Mouse (Mus musculus) spleen, adult 2 months (tissue): ENCODE measurements around the gene Exoc6b. TPM values are rescaled to one million over a fixed set of nuclear protein-coding genes. Genes with fewer than 3 reads are reported as not detected.
A peak's percentile ranks its signal among the peaks of the same experiment; 100 is the strongest.

Experiments used
- DNase-seq, 2 experiments: peaks; one replicate each; pipeline versions ENCODE4 v3.0.0 to v3.0.0-alpha.2; 2012 to 2021; ENCODE audit warnings: low spot score in 2 of 2, low read depth in 1 of 2
- H3K27ac ChIP-seq: fragments of 200-500 bp; 2 replicates; pipeline ENCODE4 v1.5.1; 2012; ENCODE audit warnings: low read length, inconsistent platforms; ENCODE audit not compliant: insufficient read depth
- H3K27me3 ChIP-seq: fragments of 200-500 bp; 2 replicates; pipeline ENCODE4 v1.6.1; 2012; ENCODE audit warnings: mild to moderate bottlenecking, moderate library complexity, low read length, inconsistent platforms; ENCODE audit not compliant: control insufficient read depth, insufficient read depth
- H3K36me3 ChIP-seq: fragments of 200-500 bp; 2 replicates; pipeline ENCODE4 v1.6.1; 2012; ENCODE audit warnings: mild to moderate bottlenecking, low read length, inconsistent platforms; ENCODE audit not compliant: control insufficient read depth, insufficient read depth
- H3K4me1 ChIP-seq: fragments of 200-500 bp; 2 replicates; pipeline ENCODE4 v1.6.1; 2011; ENCODE audit warnings: inconsistent platforms; ENCODE audit not compliant: control insufficient read depth, insufficient read depth, insufficient read length
- H3K4me3 ChIP-seq: fragments of 200-500 bp; 2 replicates; pipeline ENCODE4 v1.5.1; 2011; ENCODE audit warnings: mild to moderate bottlenecking, inconsistent platforms; ENCODE audit not compliant: insufficient read depth, insufficient read length; ENCODE audit errors: extremely low read depth
- CTCF ChIP-seq: fragments of 200-500 bp; IDR thresholded peaks from 2 replicates; pipeline ENCODE4 v1.5.1; 2011; ENCODE audit warnings: mild to moderate bottlenecking, inconsistent platforms; ENCODE audit not compliant: insufficient read depth, insufficient read length, insufficient replicate concordance; ENCODE audit errors: extremely low read depth
- POLR2A ChIP-seq: fragments of 200-500 bp; IDR thresholded peaks from 2 replicates; pipeline ENCODE4 v1.6.1; 2011; ENCODE audit warnings: low read depth, low read length, inconsistent platforms
- WGBS: fragments of 180-500 bp; shearing (Covaris S2); methylation state at CpG from one replicate; pipeline ENCODE4 v1.1.7; 2018; 5-methylcytosine and 5-hydroxymethylcytosine counted together
- polyA plus RNA-seq: library from polyadenylated mRNA; depleted of rRNA; stranded (reverse); fragments of >200 nt; gene quantifications from 2 replicates; pipeline ENCODE4 v1.2.3, GENCODE M21; 2012

Exoc6b gene
- polyA plus RNA-seq, 1 experiment = 3.1 TPM

GRCm38 (mm10) chr6:84736942-84737341 lies 332.4 kb downstream of the Exoc6b start:
- WGBS = 22% methylated on average over 3 of the region's 3 CpGs
- DNase-seq = peak in 1 of 2 experiments; percentile 29
- Histone ChIP-seq H3K27me3 (no peaks in the 10 kb centered on the region), H3K27ac (no peak overlapping the region), H3K36me3 (no peaks in the 10 kb centered on the region), H3K4me3 (no peak overlapping the region), H3K4me1 (no peaks in the 10 kb centered on the region)
- no peak for TF ChIP-seq POLR2A

- no peak for DNase-seq
- no peaks in the 10 kb centered on the region for H3K4me1 ChIP-seq
- no peak for TF ChIP-seq CTCF
- TF ChIP-seq POLR2A = no peak
- H3K4me3 ChIP-seq = no peak overlapping the region
- no peaks in the 10 kb centered on the region for H3K36me3 ChIP-seq
- H3K27me3 ChIP-seq = no peaks in the 10 kb centered on the region
- H3K27ac ChIP-seq = no peak overlapping the region
Measured at GRCm38 (mm10) chr6:84726876-84727275, 342.4 kb downstream of the Exoc6b start.

GRCm38 (mm10) chr6:84713171-84713570 lies 356.1 kb downstream of the Exoc6b start:
- no peak for DNase-seq

GRCm38 (mm10) chr6:84710831-84711230 lies 358.5 kb downstream of the Exoc6b start:
- DNase-seq = no peak
- no peaks in the 10 kb centered on the region for H3K27me3 ChIP-seq
- no peaks in the 10 kb centered on the region for H3K36me3 ChIP-seq
- no peak overlapping the region for H3K4me3 ChIP-seq
- 89% methylated on average over 6 of the region's 6 CpGs for WGBS
- no peak for TF ChIP-seq POLR2A
- no peak for TF ChIP-seq CTCF
- H3K27ac ChIP-seq = no peak overlapping the region
- H3K4me1 ChIP-seq = no peaks in the 10 kb centered on the region

More at GRCm38 (mm10) chr6:84713171-84713570, 356.1 kb downstream of the Exoc6b start:
- H3K4me3 ChIP-seq = no peak overlapping the region
- H3K27ac ChIP-seq = no peak overlapping the region
- no peaks in the 10 kb centered on the region for H3K4me1 ChIP-seq
- WGBS = 94% methylated on average over 11 of the region's 11 CpGs
- no peaks in the 10 kb centered on the region for H3K36me3 ChIP-seq
- H3K27me3 ChIP-seq = no peaks in the 10 kb centered on the region
- no peak for TF ChIP-seq POLR2A
- TF ChIP-seq CTCF = no peak

- TF ChIP-seq CTCF (no peak), POLR2A (no peak)
- DNase-seq = no peak
- H3K4me1 ChIP-seq = no peaks in the 10 kb centered on the region
- H3K27ac ChIP-seq = no peak overlapping the region
- WGBS = 58% methylated on average over 4 of the region's 4 CpGs
- no peak overlapping the region for H3K4me3 ChIP-seq
- no peaks in the 10 kb centered on the region for H3K27me3 ChIP-seq
- no peaks in the 10 kb centered on the region for H3K36me3 ChIP-seq
Measured at GRCm38 (mm10) chr6:84708631-84709030, 360.7 kb downstream of the Exoc6b start.

- Histone ChIP-seq H3K4me1 (no peaks in the 10 kb centered on the region), H3K27me3 (no peaks in the 10 kb centered on the region), H3K36me3 (no peaks in the 10 kb centered on the region), H3K27ac (no peak overlapping the region), H3K4me3 (no peak overlapping the region)
- 91% methylated on average over 5 of the region's 5 CpGs for WGBS
- no peak for TF ChIP-seq POLR2A
- TF ChIP-seq CTCF = no peak
- no peak for DNase-seq
Measured at GRCm38 (mm10) chr6:84699579-84699978, 369.7 kb downstream of the Exoc6b start.

- Histone ChIP-seq H3K27ac (no peak overlapping the region), H3K36me3 (no peaks in the 10 kb centered on the region), H3K27me3 (no peaks in the 10 kb centered on the region), H3K4me1 (no peaks in the 10 kb centered on the region), H3K4me3 (no peak overlapping the region)
- DNase-seq = no peak
- 78% methylated on average over 1 of the region's 1 CpGs for WGBS
- TF ChIP-seq POLR2A = no peak
- no peak for TF ChIP-seq CTCF
Measured at GRCm38 (mm10) chr6:84698288-84698673, 371.0 kb downstream of the Exoc6b start.
